ENCODE assay signal across 8 mouse cellular contexts in genomic region chr4:126554462-126554861, GRCm38 (mm10). TPM values are rescaled to one million over a fixed set of nuclear protein-coding genes. Genes with fewer than 3 reads are reported as not detected.
DNase-seq lines count a peak whose midpoint lies in the region; ATAC-seq lines count a peak whose summit lies in the region.

No protein-coding gene starts in this region.

- peak; percentile 33 for DNase-seq in heart, adult 8-10 months (ENCODE audit: low spot score)
- DNase-seq in 3T3-L1 (ENCODE audit: low read depth, low spot score), result peak; percentile 83
- peak; percentile 84 for DNase-seq in NIH3T3 (ENCODE audit: low read depth)
- DNase-seq in heart, postnatal 36 days, result peak; percentile 5 to 7
- no peak for DNase-seq in urinary bladder, postnatal 4 days (ENCODE audit: low spot score in 2 of 2)
- no peak for DNase-seq in gastrocnemius, adult 18-20 months (ENCODE audit: low spot score)
- DNase-seq in ovary, postnatal 10 days (ENCODE audit: low spot score), result no peak

- intact Hi-C loops in heart, postnatal 36 days (cut with DNase I), result loop anchor here (1.0 to 10.0 kb wide), 3 partner anchors 187 to 770 kb away; no protein-coding TSS in a partner anchor

- no peaks in the 10 kb centered on the region for H3K36me3 ChIP-seq in heart, embryonic 12.5 days

- WGBS in heart, embryonic 12.5 days, result 30% methylated on average over 3 of the region's 3 CpGs

- H3K9me3 ChIP-seq in heart, embryonic 12.5 days (replicated peaks), result 0 out of 2 replicates have a peak, but pooled peaks cover under 1% of the 10 kb centered on the region

- no peak overlapping the region for H3K27ac ChIP-seq in heart, embryonic 12.5 days (ENCODE audit: poor library complexity, severe bottlenecking)

- H3K4me3 ChIP-seq in heart, embryonic 12.5 days, result no peak overlapping the region

- no peak overlapping the region for H3K4me2 ChIP-seq in heart, embryonic 12.5 days

- H3K9ac ChIP-seq in heart, embryonic 12.5 days, result no peak overlapping the region

- no peak for ATAC-seq in heart, embryonic 12.5 days (ENCODE audit: insufficient number of reproducible peaks, low FRiP score)

- H3K27me3 ChIP-seq in heart, embryonic 12.5 days (replicated peaks), result no peaks in the 10 kb centered on the region

- H3K4me1 ChIP-seq in heart, embryonic 12.5 days (replicated peaks), result peaks cover 10% of the 10 kb centered on the region

RNA-seq across cellular contexts. Expression of gene Clspn, which starts 2.3 kb away (rescaled TPM):
- under 1 TPM; 0.16 to 0.69 (median 0.50) TPM for total RNA-seq in heart, adult 8-10 months (2022)
- 24.2 and 26.0 TPM in 2 replicates for polyA plus RNA-seq in heart, embryonic 12.5 days (2016; fragmentation: Nextera tagmentation; extraction: Ambion mirVana)
- total RNA-seq in heart, postnatal 36 days (2021), result under 1 TPM; 0.53 to 0.84 TPM
- total RNA-seq in gastrocnemius, adult 18-20 months (2021), result not detected

RNA-seq across cellular contexts. Expression of gene Ago4, which starts 21.2 kb away (rescaled TPM):
- total RNA-seq in heart, adult 8-10 months (2022), result 10 to 100 TPM; 10.4 to 14.5 (median 12.1) TPM
- 1.0 and 1.4 TPM in 2 replicates for polyA plus RNA-seq in heart, embryonic 12.5 days (2016; fragmentation: Nextera tagmentation; extraction: Ambion mirVana)
- total RNA-seq in heart, postnatal 36 days (2021), result 1 to 10 TPM; 9.2 to 9.7 TPM
- total RNA-seq in gastrocnemius, adult 18-20 months (2021), result 1 to 10 TPM; 5.1 to 5.8 TPM

RNA-seq across cellular contexts. Expression of gene 5730409E04Rik, which starts 55.2 kb away (rescaled TPM):
- 10 to 100 TPM; 14.3 to 16.3 (median 15.3) TPM for total RNA-seq in heart, adult 8-10 months (2022)
- 0.98 and 1.2 TPM in 2 replicates for polyA plus RNA-seq in heart, embryonic 12.5 days (2016; fragmentation: Nextera tagmentation; extraction: Ambion mirVana)
- 10 to 100 TPM; 10.7 to 10.8 TPM for total RNA-seq in heart, postnatal 36 days (2021)
- total RNA-seq in gastrocnemius, adult 18-20 months (2021), result 10 to 100 TPM; 21.9 to 24.5 TPM

Comparison
In these comparisons a context has a peak if more than half of its experiments do, and no peak if none do; other contexts are left out.
1. DNase-seq: peak in heart, adult 8-10 months (single experiment), 3T3-L1 (single experiment), NIH3T3 (single experiment) and heart, postnatal 36 days (2 of 2); none in urinary bladder, postnatal 4 days (0 of 2), gastrocnemius, adult 18-20 months (single experiment) and ovary, postnatal 10 days (single experiment).